Mouse (Mus musculus) spleen, adult 2 months (tissue): Measurements from ENCODE around the gene Tmem186.

Source experiments
- CTCF ChIP-seq: fragments of 200-500 bp; IDR thresholded peaks from 2 replicates; pipeline ENCODE4 v1.5.1; 2011; ENCODE audit warnings: mild to moderate bottlenecking, inconsistent platforms; ENCODE audit not compliant: insufficient read depth, insufficient read length, insufficient replicate concordance; ENCODE audit errors: extremely low read depth
- POLR2A ChIP-seq: fragments of 200-500 bp; IDR thresholded peaks from 2 replicates; pipeline ENCODE4 v1.6.1; 2011; ENCODE audit warnings: low read depth, low read length, inconsistent platforms

DNA sequence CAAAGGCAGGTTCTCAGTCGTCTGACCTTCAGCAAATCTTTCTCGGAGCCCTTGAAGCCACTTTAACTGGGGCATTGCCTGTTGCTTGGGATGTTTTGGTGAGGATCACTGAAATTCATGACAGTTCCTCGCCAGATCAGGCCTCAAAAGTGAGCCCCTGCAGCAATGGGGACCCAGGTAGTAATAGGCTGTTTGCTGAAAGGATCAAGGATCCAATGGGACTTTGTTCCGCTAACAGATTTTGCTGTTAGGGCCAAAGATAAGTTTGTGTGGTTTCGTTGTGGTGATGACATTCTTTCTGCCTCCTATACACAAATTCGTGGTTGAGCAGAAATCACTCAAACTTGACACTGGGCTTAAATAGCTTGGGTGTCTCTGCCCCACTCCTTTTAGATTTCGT is 619 bp upstream of the Tmem186 start:
- TF ChIP-seq POLR2A = no peak
- no peak for TF ChIP-seq CTCF
